Mouse (Mus musculus): ENCODE data around the gene Ankrd50.

DNA sequence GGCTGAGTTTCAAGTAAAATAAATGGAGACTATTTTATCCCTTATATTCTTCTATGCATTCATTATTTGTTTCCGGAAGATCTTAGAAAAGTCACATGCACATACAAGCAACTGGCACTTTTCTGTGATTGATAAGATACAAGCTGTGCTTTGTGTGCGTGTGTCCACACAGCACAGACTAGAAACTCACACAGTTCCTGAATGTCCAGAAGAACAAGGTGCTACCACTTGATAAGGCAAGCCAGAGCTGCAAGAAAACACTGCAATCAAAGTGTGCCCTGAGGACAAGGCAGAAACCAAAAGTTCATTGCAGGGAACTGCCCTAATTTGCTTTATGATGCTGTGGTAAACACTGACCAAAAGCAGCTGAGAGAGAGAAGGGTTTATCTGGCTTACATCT, 6.1 kb upstream of the Ankrd50 start:
- TF ChIP-seq EP300 (IDR thresholded peaks at IDR 0.05; ENCODE audit: low read depth) (no peak), CTCF (IDR thresholded peaks at IDR 0.05; ENCODE audit: low read depth) (no peak)
